Mouse (Mus musculus) heart, adult 2 months (tissue): ENCODE data around the gene Fzr1.

ENCODE experiments used
- CTCF ChIP-seq: fragments of 200-600 bp; IDR thresholded peaks from 2 replicates; pipeline ENCODE4 v1.8.1; 2022; ENCODE audit warnings: antibody characterized with exemption, mild to moderate bottlenecking, moderate library complexity
- POLR2A ChIP-seq: fragments of 200-500 bp; IDR thresholded peaks from 2 replicates; pipeline ENCODE4 v1.6.1; 2011; ENCODE audit warnings: mild to moderate bottlenecking, low read depth, low read length, control low read depth; ENCODE audit not compliant: insufficient read depth

- TF ChIP-seq POLR2A, result no peak
- TF ChIP-seq CTCF, result no peak
Observed at GRCm38 (mm10) chr10:81365073-81365472, 13.2 kb downstream of the Fzr1 start.
